Mouse (Mus musculus) liver, adult 2 months (tissue): ENCODE data around the gene Ankrd39.

Experiments used
- CTCF ChIP-seq: fragments of 200-500 bp; IDR thresholded peaks from 2 replicates; pipeline ENCODE4 v1.5.1; 2011; ENCODE audit warnings: low read depth, low read length, control low read depth
- POLR2A ChIP-seq: fragments of 200-500 bp; IDR thresholded peaks from 2 replicates; pipeline ENCODE4 v1.6.1; 2011; ENCODE audit warnings: low read length, control low read depth; ENCODE audit not compliant: insufficient read depth; ENCODE audit errors: extremely low read depth

DNA sequence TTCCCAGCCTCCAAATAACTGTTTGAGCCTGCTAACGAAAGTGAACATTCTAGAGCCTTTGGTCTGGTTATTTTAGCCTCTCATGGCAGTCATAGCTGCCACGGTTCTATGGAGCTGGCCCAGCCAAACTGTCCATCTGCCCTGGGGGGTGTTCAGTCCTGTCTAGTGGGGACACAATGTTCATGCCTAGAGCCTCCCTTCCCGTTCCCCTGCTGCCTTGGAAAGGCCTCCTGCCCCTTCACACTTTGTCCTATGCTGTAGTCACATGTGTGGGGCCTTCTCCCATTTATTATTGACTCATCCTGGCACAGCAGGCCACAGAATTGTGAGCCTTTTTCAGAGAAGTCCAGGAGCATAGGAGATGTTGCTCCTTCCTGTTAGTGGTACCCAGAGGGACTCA, 29.0 kb downstream of the Ankrd39 start:
- TF ChIP-seq POLR2A: no peak
- no peak for TF ChIP-seq CTCF
